Mouse (Mus musculus) lung, adult 2 months (tissue): Measurements from ENCODE around the gene Actr2.

Source experiments
- CTCF ChIP-seq: fragments of 200-500 bp; IDR thresholded peaks from 2 replicates; pipeline ENCODE4 v1.5.1; 2011; ENCODE audit warnings: mild to moderate bottlenecking, low read length, control low read depth; ENCODE audit not compliant: insufficient read depth
- POLR2A ChIP-seq: fragments of 200-500 bp; IDR thresholded peaks from 2 replicates; pipeline ENCODE4 v1.6.1; 2011; ENCODE audit warnings: low read depth, mild to moderate bottlenecking, control low read depth, low read length, borderline replicate concordance; ENCODE audit errors: extremely low read depth

DNA sequence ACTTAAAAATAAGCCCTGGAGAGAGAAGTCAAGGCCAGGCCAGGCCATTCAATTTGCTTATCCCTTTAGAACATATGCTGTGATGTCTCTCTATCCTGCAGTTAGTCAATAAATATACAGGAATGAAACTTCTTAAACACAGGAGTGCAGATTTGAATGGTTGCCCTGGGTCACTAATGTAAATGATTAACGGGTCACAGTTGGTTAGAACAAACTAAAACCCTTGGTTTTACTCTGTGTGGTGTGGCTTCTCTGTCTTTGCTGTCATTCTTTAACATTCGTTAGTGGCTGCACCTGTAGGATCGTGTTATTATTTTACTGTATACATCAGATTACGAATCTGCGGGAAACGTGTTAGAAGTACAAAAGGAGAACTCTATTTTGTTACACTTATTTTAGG, 23.6 kb upstream of the Actr2 start:
- TF ChIP-seq CTCF (no peak), POLR2A (no peak)
